Mouse (Mus musculus) bone marrow macrophage, adult 2 months (primary cell): ENCODE data around the gene Kif3a.

ENCODE experiments used
- CTCF ChIP-seq: IDR thresholded peaks from 2 replicates; pipeline ENCODE4 v1.5.1; 2012; ENCODE audit warnings: low read depth, mild to moderate bottlenecking, low read length, moderate library complexity
- POLR2A ChIP-seq: IDR thresholded peaks from 2 replicates; pipeline ENCODE4 v1.6.1; 2012; ENCODE audit warnings: mild to moderate bottlenecking, low read depth, low read length, borderline replicate concordance

- no peak for TF ChIP-seq CTCF
- 0 out of 2 replicates have a peak, but pooled peaks have one; percentile 4 for TF ChIP-seq POLR2A
Measured at GRCm38 (mm10) chr11:53520122-53520978, 46.8 kb upstream of the Kif3a start.
